Mouse (Mus musculus) forebrain, embryonic 14.5 days (tissue): ENCODE measurements at regions not wholly inside any gene's neighbourhood (a gene's known extent, or its start where the extent isn't known, plus 50 kb on each side); places are given as distances from the start of the nearest gene placed in this dataset.
A peak's percentile ranks its signal among the peaks of the same experiment; 100 is the strongest.

Experiments used
- ATAC-seq: fragments of 200-750 bp; cut with Nextera tagmentation; 2 replicates; pipeline ENCODE4 v1.8.0; 2017; ENCODE audit warnings: mild to moderate bottlenecking, moderate library complexity
- DNase-seq: peaks from one replicate; pipeline ENCODE4 v3.0.0-alpha.2; 2015; ENCODE audit warnings: low spot score
- H3K27ac ChIP-seq: fragments of 300-500 bp; sonication (generic); 2 replicates; pipeline ENCODE4 v1.5.1; 2014; ENCODE audit warnings: low read depth, mild to moderate bottlenecking, control low read depth, low read length, moderate library complexity
- H3K27me3 ChIP-seq: fragments of 300-500 bp; sonication (generic); replicated peaks from 2 replicates; pipeline ENCODE4 v1.6.1; 2014; ENCODE audit warnings: low read length, control low read depth, mixed read lengths; ENCODE audit not compliant: control insufficient read depth, insufficient read depth
- H3K36me3 ChIP-seq: fragments of 300-500 bp; sonication (generic); 2 replicates; pipeline ENCODE4 v1.6.1; 2014; ENCODE audit warnings: low read length, control low read depth; ENCODE audit not compliant: control insufficient read depth, insufficient read depth
- H3K4me1 ChIP-seq: fragments of 300-500 bp; sonication (generic); 2 replicates; pipeline ENCODE4 v1.6.1; 2014; ENCODE audit warnings: antibody characterized with exemption, low read length, control low read depth; ENCODE audit not compliant: control insufficient read depth, insufficient read depth
- H3K4me2 ChIP-seq: fragments of 300-500 bp; sonication (generic); 2 replicates; pipeline ENCODE4 v1.6.1; 2014; ENCODE audit warnings: mild to moderate bottlenecking, control low read depth, low read length
- H3K4me3 ChIP-seq: fragments of 300-500 bp; sonication (generic); 2 replicates; pipeline ENCODE4 v1.5.1; 2014; ENCODE audit warnings: low read depth, low read length, control low read depth
- H3K9ac ChIP-seq: fragments of 300-500 bp; sonication (generic); 2 replicates; pipeline ENCODE4 v1.6.1; 2014; ENCODE audit warnings: mild to moderate bottlenecking, low read length, control low read depth, moderate library complexity
- H3K9me3 ChIP-seq: fragments of 300-500 bp; sonication (generic); replicated peaks from 2 replicates; pipeline ENCODE4 v1.6.1; 2016; ENCODE audit warnings: low read length, control low read depth, mixed read lengths; ENCODE audit not compliant: control insufficient read depth
- WGBS: fragments of 180-500 bp; shearing (Covaris S2); extraction: QIAGEN DNeasy Blood & Tissue Kit; methylation state at CpG from one replicate; pipeline ENCODE4 v1.1.7; 2014; 5-methylcytosine and 5-hydroxymethylcytosine counted together

- Histone ChIP-seq H3K4me3 (no peak overlapping the region), H3K27me3 (no peaks in the 10 kb centered on the region), H3K9ac (no peak overlapping the region), H3K9me3 (no peaks in the 10 kb centered on the region), H3K36me3 (no peaks in the 10 kb centered on the region), H3K4me1 (no peaks in the 10 kb centered on the region), H3K27ac (no peak overlapping the region), H3K4me2 (no peak overlapping the region)
- ATAC-seq (no peak), DNase-seq (peak; percentile 10)
- 61% methylated on average over 6 of the region's 6 CpGs for WGBS
These were observed 53.8 kb upstream of the Sept5 start for GRCm38 (mm10) chr16:18683556-18683955.

- no peaks in the 10 kb centered on the region for H3K4me1 ChIP-seq
- DNase-seq (no peak), ATAC-seq (no peak; the same call in 1 of the 2 replicates)
- H3K36me3 ChIP-seq = no peaks in the 10 kb centered on the region
- H3K27me3 ChIP-seq = no peaks in the 10 kb centered on the region
- WGBS = 12% methylated on average over 6 of the region's 6 CpGs
- H3K4me3 ChIP-seq = no peak overlapping the region
- H3K9me3 ChIP-seq = no peaks in the 10 kb centered on the region
- no peak overlapping the region for H3K27ac ChIP-seq
- H3K4me2 ChIP-seq = no peak overlapping the region
- no peak overlapping the region for H3K9ac ChIP-seq
These were observed 56.4 kb upstream of the Sept5 start for GRCm38 (mm10) chr16:18686044-18686761.

GRCm38 (mm10) chr16:18686916-18687315 lies 57.2 kb upstream of the Sept5 start:
- Histone ChIP-seq H3K9me3 (no peaks in the 10 kb centered on the region), H3K4me1 (no peaks in the 10 kb centered on the region), H3K27ac (no peak overlapping the region), H3K27me3 (no peaks in the 10 kb centered on the region), H3K4me3 (no peak overlapping the region), H3K4me2 (peak overlapping the region; percentile 48), H3K36me3 (no peaks in the 10 kb centered on the region), H3K9ac (peak overlapping the region; percentile 54; the same call in 1 of the 2 replicates)
- ATAC-seq = peak; percentile 89
- DNase-seq = peak; percentile 75
- WGBS = 1% methylated on average over 17 of the region's 17 CpGs

- H3K4me2 ChIP-seq = peak overlapping the region; percentile 48
- ATAC-seq = peak; percentile 40; the same call in 1 of the 2 replicates
- 7% methylated on average over 8 of the region's 8 CpGs for WGBS
- H3K9me3 ChIP-seq = no peaks in the 10 kb centered on the region
- no peaks in the 10 kb centered on the region for H3K4me1 ChIP-seq
- no peaks in the 10 kb centered on the region for H3K27me3 ChIP-seq
- no peak overlapping the region for H3K4me3 ChIP-seq
- no peak overlapping the region for H3K27ac ChIP-seq
- H3K9ac ChIP-seq = peak overlapping the region; percentile 54; the same call in 1 of the 2 replicates
- DNase-seq = peak; percentile 64
- H3K36me3 ChIP-seq = no peaks in the 10 kb centered on the region
These were observed 57.6 kb upstream of the Sept5 start for GRCm38 (mm10) chr16:18687367-18687766.

GRCm38 (mm10) chr16:18695596-18695995 lies 65.8 kb upstream of the Sept5 start:
- H3K4me2 ChIP-seq = no peak overlapping the region
- WGBS = 77% methylated on average over 5 of the region's 5 CpGs
- no peaks in the 10 kb centered on the region for H3K4me1 ChIP-seq
- no peak overlapping the region for H3K9ac ChIP-seq
- no peaks in the 10 kb centered on the region for H3K9me3 ChIP-seq
- H3K27ac ChIP-seq = no peak overlapping the region
- H3K4me3 ChIP-seq = no peak overlapping the region
- no peaks in the 10 kb centered on the region for H3K27me3 ChIP-seq
- no peak for ATAC-seq
- H3K36me3 ChIP-seq = no peaks in the 10 kb centered on the region
- DNase-seq = no peak

- Histone ChIP-seq H3K4me2 (no peak overlapping the region), H3K27me3 (no peaks in the 10 kb centered on the region), H3K4me1 (no peaks in the 10 kb centered on the region), H3K27ac (no peak overlapping the region), H3K4me3 (no peak overlapping the region), H3K36me3 (no peaks in the 10 kb centered on the region), H3K9ac (no peak overlapping the region), H3K9me3 (no peaks in the 10 kb centered on the region)
- ATAC-seq (peak; percentile 48; the same call in 1 of the 2 replicates), DNase-seq (peak; percentile 65)
- 11% methylated on average over 20 of the region's 20 CpGs for WGBS
These were observed 66.5 kb upstream of the Sept5 start for GRCm38 (mm10) chr16:18696074-18696819.

GRCm38 (mm10) chr16:18696820-18697168 lies 67.0 kb upstream of the Sept5 start:
- Histone ChIP-seq H3K27ac (no peak overlapping the region), H3K36me3 (no peaks in the 10 kb centered on the region), H3K4me2 (no peak overlapping the region), H3K9me3 (no peaks in the 10 kb centered on the region), H3K4me1 (no peaks in the 10 kb centered on the region), H3K27me3 (no peaks in the 10 kb centered on the region), H3K4me3 (no peak overlapping the region), H3K9ac (no peak overlapping the region)
- DNase-seq (no peak), ATAC-seq (no peak)
- WGBS = 56% methylated on average over 5 of the region's 5 CpGs

GRCm38 (mm10) chr16:18704126-18704525 lies 72.5 kb upstream of the Cldn5 start:
- Histone ChIP-seq H3K9ac (no peak overlapping the region), H3K4me3 (no peak overlapping the region), H3K36me3 (no peaks in the 10 kb centered on the region), H3K4me1 (no peaks in the 10 kb centered on the region), H3K27ac (no peak overlapping the region), H3K27me3 (no peaks in the 10 kb centered on the region), H3K9me3 (no peaks in the 10 kb centered on the region), H3K4me2 (no peak overlapping the region)
- ATAC-seq (no peak), DNase-seq (no peak)
- 71% methylated on average over 9 of the region's 9 CpGs for WGBS

- 68% methylated on average over 9 of the region's 9 CpGs for WGBS
- no peaks in the 10 kb centered on the region for H3K9me3 ChIP-seq
- no peak overlapping the region for H3K27ac ChIP-seq
- H3K9ac ChIP-seq = no peak overlapping the region
- H3K4me2 ChIP-seq = no peak overlapping the region
- H3K4me3 ChIP-seq = no peak overlapping the region
- DNase-seq (no peak), ATAC-seq (no peak)
- no peaks in the 10 kb centered on the region for H3K36me3 ChIP-seq
- H3K27me3 ChIP-seq = no peaks in the 10 kb centered on the region
- no peaks in the 10 kb centered on the region for H3K4me1 ChIP-seq
These were observed 71.5 kb upstream of the Cldn5 start for GRCm38 (mm10) chr16:18705028-18705648.
